Mouse (Mus musculus): ENCODE measurements at regions not wholly inside any gene's neighbourhood (a gene's known extent, or its start where the extent isn't known, plus 50 kb on each side); places are given as distances from the start of the nearest gene placed in this dataset.

GRCm38 (mm10) chr3:56590071-56590470 is 406.6 kb upstream of the Nbea start:
- peak in 1 of 2 experiments; percentile 1 for DNase-seq

- peak; percentile 1 to 21 for DNase-seq
Observed at GRCm38 (mm10) chr3:56575422-56575821, 391.9 kb upstream of the Nbea start.

DNA sequence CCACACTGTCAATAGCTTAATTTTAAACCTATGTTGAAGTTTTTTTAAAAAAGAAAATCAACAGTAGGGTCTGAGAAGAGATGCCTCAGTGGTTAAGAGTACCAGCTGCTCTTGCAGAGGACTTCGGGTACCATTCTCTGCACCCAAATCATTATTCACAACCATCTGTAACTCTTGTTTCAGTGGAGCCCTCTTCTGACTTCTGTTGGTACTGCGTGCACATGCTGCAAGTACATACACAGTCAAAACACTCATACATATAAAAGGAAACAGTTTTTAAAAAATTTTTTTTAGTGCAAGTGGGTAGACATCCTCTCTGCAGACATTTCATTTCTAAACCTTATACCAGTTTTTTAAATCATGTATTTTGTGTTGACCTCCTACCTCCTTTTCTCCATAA is 352.7 kb upstream of the Nbea start:
- peak; percentile 11 to 14 for DNase-seq

- no peak for DNase-seq
Observed at GRCm38 (mm10) chr3:56504445-56504844, 320.9 kb upstream of the Nbea start.

DNA sequence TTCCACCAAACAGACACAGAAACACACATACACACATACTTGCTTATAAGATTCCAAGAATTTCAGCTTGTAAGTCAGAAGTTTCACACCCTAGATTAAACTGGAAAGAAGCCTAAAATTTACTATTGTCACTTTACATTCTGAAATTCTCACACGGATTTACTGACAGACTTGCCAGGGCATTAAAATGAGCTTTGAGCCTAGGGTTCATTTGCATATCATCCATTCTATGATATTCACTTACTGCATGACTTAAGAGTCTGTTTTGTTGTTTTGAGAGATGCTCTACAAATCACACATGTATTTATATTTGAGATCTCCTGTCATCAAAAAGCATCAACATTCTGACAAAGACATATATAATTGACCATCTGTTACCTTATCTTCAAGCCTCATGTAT is 315.8 kb upstream of the Nbea start:
- no peak for DNase-seq

- no peak for DNase-seq
Observed at GRCm38 (mm10) chr3:56493937-56494336, 310.4 kb upstream of the Nbea start.

DNA sequence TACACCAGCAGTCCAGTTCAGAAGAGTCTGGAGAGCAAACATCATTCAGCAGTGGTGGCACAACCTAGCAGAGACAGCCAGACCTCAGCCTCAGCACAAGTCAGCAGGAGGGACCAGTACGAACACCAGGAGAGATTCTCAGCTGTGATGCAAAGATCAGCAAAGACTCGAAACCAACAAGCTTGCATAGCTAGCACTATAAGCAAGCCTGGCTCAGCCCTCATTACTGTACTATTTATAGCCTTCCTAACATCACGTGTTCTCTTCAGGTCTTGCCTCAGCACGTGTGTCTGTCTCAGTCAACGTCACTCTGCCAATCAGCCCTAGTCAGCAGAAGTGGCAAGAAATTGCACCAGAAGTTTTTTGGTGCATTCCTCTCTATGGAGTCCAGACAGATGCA is 305.7 kb upstream of the Nbea start:
- DNase-seq, result no peak

DNA sequence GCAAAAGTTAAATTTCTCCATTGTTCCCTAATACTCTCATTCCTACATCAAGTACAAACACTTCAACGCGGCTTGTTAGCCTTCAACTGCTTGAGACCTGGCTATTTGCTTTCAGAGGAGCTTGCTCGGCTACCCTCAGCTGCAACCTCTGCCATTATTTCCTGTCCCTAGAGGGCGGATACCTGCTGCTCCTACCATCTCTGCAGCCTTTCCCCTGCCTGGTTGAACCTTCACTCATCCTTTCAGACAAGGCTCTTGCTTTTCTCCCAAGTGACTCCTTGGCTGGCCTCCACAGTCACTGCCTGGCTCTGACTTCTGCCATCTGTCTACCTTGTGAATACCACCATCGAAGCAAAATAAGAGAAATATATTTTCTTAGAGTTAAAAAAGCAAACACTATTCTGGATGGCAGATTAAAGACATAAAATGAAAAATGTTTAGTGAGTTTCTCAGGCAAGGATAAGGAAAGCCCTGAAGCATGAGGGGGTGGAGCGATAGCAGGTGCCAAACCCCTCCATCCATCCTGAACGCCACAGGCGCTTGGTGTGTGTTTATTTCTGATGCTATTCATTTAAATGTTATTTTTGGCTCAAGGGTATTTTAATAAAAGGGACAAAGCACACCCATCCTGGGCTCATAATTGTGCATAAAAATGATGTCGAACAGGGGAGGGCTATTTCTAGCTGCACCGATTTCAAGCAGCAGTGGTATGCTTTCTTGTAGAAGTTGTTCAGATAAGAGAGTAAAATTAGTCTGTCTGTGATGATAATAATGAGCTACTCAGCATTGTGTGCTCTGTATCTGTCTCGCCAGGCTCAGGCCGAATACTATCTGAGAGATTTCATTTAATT is 302.3 kb upstream of the Nbea start:
- no peak for DNase-seq

DNA sequence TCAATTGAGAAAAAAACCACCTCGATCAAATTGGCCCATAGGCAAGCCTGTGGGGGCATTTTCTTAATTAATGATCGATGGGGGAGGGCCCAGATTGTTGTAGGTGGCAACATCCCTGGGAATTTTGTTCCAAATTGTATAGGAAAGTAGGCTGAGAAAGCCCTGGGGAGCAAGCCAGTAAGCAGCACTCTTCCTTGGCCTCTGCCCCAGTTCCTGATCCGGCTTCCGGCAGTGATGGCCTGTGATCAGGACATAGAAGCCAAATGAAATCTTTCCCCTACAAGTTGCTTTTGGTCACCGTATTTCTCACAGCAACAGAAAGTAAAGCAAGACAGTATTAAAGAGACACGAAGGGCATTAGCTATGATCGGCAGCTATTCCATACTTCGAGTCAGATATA is 300.6 kb upstream of the Nbea start:
- DNase-seq, result no peak

DNA sequence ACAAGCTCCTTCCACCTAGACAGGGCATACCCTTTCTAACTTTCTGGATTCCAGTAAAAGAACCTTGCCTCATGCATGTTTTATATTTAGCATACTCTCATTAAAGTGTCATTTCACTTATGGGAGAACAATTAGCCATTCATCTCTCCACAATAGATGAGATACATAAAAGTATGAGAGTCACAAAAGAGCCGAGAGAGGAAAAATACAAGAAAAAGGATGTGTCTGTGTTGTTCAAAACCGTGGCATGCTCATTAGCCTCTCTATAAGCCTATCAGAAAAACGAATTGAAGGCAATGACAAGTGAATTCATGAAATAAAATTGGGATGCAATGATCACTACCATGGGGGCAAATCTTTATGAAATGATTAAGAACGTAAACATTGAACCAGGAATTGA is 299.9 kb upstream of the Nbea start:
- no peak for DNase-seq

GRCm38 (mm10) chr3:56479529-56479928 is 296.0 kb upstream of the Nbea start:
- DNase-seq, result no peak

GRCm38 (mm10) chr3:56478544-56479140 is 295.1 kb upstream of the Nbea start:
- DNase-seq, result no peak

- peak in 1 of 2 experiments; percentile 6 for DNase-seq
Observed at GRCm38 (mm10) chr3:56475529-56476527, 292.3 kb upstream of the Nbea start.

DNA sequence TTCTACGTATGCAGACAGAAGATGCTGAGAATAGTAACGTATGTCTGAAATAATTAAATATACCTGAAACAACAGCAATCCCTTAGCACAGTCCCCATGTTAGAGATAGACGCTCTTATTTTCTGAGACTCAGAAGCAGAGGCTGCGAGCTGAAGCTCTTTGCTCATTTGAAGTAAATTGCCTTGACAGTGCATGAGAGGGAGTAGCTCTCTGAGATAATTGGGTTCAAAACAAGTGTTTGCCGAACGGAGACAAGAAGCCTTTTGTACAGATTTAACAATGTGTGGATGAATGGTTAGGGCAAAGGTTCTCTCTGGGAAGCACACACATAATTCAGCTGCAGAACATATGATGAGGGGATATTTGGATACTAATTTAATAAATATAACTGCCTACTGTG is 289.1 kb upstream of the Nbea start:
- no peak for DNase-seq

- no peak for DNase-seq
Observed at GRCm38 (mm10) chr3:56471823-56472222, 288.3 kb upstream of the Nbea start.

DNA sequence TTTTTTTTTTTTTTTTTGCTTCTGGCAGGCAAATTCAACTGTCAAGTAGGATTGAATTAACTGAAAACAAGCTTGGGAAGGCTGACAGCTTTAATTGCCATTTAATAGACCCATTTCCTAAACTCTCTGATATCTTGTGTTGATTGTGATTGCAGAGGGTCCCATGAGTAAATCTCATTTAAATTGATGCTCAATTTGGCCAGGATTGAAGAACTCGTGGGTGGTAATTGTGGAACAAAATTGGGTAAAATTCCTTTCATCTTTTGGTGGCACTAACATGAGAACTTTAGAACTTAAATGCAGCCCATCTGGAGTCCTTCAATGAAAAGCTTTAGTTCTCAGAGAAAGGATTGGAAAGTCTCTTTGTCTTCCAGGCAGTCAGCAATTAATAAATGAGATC is 287.7 kb upstream of the Nbea start:
- no peak for DNase-seq

GRCm38 (mm10) chr3:56457625-56458024 is 274.1 kb upstream of the Nbea start:
- DNase-seq, result no peak

DNA sequence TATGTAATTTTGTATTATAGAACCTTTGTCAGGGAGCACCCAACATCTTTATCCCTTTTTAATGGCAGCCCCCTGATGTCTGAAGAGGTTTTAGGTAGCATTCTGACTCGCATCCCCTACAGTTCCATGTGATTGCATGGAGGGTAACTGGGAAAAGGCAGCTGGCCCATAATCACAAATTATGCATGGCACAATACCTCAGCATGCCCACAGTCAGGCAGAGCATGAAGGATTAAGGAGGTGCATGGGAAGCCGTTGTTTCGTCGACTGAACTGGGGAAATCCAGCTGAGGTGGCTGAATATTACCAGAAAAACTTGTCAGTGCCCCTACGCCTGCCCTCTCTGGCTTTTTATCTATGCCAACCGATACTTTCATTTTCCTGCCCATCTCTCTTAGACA is 272.8 kb upstream of the Nbea start:
- no peak for DNase-seq

GRCm38 (mm10) chr3:56438900-56439299 is 255.4 kb upstream of the Nbea start:
- DNase-seq, result peak; percentile 44 to 53

- DNase-seq, result peak; percentile 47 to 60
Observed at GRCm38 (mm10) chr3:56438020-56438747, 254.7 kb upstream of the Nbea start.

DNA sequence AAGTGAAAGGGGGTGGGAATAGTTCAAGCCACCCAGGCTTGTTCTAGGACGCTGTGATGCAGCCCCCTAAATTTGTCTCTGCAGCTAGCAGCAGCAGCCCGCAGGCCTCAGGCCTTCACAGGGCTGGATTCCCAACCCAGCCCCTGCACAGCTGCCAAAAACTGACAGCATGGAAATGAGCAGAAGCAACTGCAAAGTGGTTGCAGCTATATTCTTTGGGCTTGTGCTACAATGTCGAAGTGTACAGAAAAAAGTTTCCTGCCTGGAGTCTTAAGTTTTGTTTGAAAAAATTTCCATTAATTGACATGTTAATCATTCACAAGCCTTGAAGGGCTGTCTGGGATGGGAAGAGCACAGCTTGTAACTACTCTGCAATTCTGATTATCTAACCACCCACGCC is 253.6 kb upstream of the Nbea start:
- DNase-seq, result peak; percentile 76 to 82

DNA sequence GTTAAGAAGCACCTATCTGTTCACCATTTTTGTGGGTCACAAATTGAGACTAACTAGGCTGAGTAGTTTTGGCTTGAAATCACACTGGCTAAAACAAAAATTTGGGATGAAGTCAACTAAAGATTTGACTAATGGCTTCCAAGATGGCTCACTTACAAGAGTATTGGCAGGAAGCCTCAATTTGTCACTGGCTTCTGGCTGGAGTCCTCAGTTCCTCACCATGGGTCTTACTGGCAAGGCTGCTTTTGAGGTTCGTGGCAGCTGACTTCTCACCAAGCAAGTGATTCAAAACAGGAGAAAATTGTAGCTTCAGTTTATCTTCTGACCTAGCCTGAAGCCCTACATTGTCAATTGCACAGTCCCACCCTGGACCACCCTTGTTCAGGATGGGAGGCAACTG is 250.0 kb upstream of the Nbea start:
- DNase-seq, result no peak

DNA sequence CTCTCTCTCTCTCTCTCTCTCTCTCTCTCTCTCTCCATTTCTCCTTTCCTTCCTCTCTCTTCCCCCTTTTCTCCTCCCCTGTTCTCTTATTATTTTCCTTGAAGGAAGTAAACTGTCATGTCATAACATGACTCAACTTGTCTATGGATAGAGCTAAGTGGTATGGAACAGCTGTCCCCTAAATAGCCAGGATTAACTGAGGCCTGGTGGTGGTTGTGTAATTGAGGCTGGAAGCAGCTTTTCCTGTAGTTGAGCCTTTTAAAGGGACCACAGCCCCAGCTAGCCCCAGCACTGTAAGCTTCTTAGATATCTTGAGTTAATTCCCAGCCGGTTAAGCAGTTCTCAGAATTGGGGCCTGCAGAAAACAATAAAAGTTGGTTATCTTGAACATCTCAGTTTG is 243.7 kb upstream of the Nbea start:
- DNase-seq, result no peak
